Mouse (Mus musculus): ENCODE data around the gene Inhbc. TPM values are rescaled to one million over a fixed set of nuclear protein-coding genes. Genes with fewer than 3 reads are reported as not detected.

Inhbc gene
- polyA plus RNA-seq, 2 experiments: not detected

DNA sequence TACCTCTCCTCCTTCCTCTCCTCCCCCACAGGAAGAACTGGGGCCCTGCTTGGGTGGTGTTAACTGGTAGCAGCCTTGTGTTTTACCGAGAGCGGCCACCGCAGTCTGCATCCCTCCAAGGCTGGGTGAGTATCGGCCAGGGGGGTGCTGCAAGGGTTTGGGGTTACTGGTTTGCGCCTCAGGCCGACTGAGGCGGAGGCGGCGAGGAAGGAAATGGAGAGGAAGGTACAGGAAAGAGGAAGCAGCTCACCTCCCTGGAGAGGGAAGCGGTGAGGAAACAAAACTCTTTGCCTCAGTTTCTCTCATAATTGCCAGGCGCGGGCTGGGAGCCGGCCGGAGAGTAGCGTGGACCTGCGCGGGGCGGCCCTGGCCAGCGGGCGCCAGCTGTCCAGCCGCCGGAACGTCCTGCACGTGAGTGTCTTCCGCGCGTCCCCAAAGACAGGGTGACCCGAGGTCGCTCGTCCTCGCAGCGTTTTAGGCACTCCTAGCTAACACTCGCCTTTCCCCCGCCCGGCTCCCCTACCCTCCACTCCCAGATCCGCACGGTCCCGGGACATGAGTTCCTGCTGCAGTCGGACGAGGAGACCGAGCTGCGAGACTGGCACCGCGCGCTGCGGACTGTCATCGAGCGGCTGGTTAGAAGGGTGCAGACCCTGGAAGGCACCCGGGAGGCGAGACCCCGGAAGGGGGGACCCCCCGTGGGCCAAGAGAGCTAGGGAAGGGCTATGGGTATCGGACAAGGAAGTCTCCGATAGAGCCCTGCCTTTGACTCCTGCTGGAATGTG lies 44.0 kb downstream of the Inhbc start:
- H3K4me2 ChIP-seq (replicated peaks; ENCODE audit: low read depth, low read length, severe bottlenecking): peak overlapping the region; percentile 96
- ATAC-seq (ENCODE audit: low FRiP score, low read depth): 0 out of 2 replicates have a peak, but pooled peaks have one; percentile 14
- no peak for TF ChIP-seq POLR2A (IDR thresholded peaks at IDR 0.05; ENCODE audit: borderline replicate concordance, extremely low read depth, insufficient read depth, insufficient read length)
- H3K4me1 ChIP-seq (ENCODE audit: control insufficient read depth, insufficient read depth, low read length): peaks cover 8% of the 10 kb centered on the region; the same call in 1 of the 2 replicates
- H3K27me3 ChIP-seq (ENCODE audit: control insufficient read depth, insufficient read depth, low read length): peaks cover 23% of the 10 kb centered on the region
- WGBS: under 1% methylated on average over 48 of the region's 54 CpGs
- no peak for DNase-seq (ENCODE audit: low spot score)
- peaks cover 16% of the 10 kb centered on the region for H3K36me3 ChIP-seq (ENCODE audit: control insufficient read depth, insufficient read depth, low read length)
- no peaks in the 10 kb centered on the region for H3K9me3 ChIP-seq (ENCODE audit: control insufficient read depth, low read length)
- H3K9ac ChIP-seq (ENCODE audit: low read depth, low read length, severe bottlenecking): peak overlapping the region; percentile 67
- peak overlapping the region; percentile 52 for H3K4me3 ChIP-seq (replicated peaks; ENCODE audit: low read length)
- no peak overlapping the region for H3K27ac ChIP-seq (replicated peaks; ENCODE audit: low read depth, low read length)

DNA sequence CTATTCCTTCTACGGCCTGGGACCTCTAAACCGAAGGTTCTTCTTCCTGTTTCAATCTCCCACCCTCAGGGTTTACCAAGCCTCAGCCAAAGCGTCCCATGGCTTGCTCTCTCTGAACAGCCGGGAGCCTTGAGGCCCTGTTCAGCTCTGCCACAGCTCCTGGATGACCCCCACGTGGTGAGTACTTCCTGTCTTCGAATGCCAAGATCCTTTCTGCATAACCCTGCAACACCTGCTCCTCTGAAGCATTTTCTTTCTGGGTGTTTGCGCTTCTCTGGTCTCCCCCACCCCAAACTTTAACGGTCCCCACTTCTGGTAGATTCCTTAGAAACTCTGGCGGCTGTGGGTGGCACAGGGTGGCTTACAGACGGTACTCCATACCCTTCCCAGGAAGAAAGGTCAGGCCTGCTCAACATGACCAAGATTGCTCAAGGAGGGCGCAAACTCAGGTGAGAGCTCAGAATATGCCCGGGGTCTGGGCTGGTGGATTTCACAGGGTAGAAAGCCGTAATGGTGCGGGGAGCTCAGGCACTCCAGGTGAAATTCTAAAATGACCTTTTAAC lies 44.7 kb downstream of the Inhbc start:
- H3K4me3 ChIP-seq (replicated peaks; ENCODE audit: low read length): peak overlapping the region; percentile 52
- peaks cover 23% of the 10 kb centered on the region for H3K27me3 ChIP-seq (ENCODE audit: control insufficient read depth, insufficient read depth, low read length)
- H3K27ac ChIP-seq (replicated peaks; ENCODE audit: low read depth, low read length): no peak overlapping the region
- no peak for TF ChIP-seq POLR2A (IDR thresholded peaks at IDR 0.05; ENCODE audit: borderline replicate concordance, extremely low read depth, insufficient read depth, insufficient read length)
- DNase-seq (ENCODE audit: low spot score) (no peak), ATAC-seq (ENCODE audit: low FRiP score, low read depth) (no peak)
- H3K4me2 ChIP-seq (replicated peaks; ENCODE audit: low read depth, low read length, severe bottlenecking): peak overlapping the region; percentile 96
- H3K36me3 ChIP-seq (ENCODE audit: control insufficient read depth, insufficient read depth, low read length): peaks cover 10% of the 10 kb centered on the region
- H3K4me1 ChIP-seq (ENCODE audit: control insufficient read depth, insufficient read depth, low read length): peaks cover 8% of the 10 kb centered on the region; the same call in 1 of the 2 replicates
- WGBS: 17% methylated on average over 14 of the region's 14 CpGs
- H3K9me3 ChIP-seq (ENCODE audit: control insufficient read depth, low read length): no peaks in the 10 kb centered on the region
- H3K9ac ChIP-seq (ENCODE audit: low read depth, low read length, severe bottlenecking): peak overlapping the region; percentile 67; the same call in 1 of the 2 replicates

DNA sequence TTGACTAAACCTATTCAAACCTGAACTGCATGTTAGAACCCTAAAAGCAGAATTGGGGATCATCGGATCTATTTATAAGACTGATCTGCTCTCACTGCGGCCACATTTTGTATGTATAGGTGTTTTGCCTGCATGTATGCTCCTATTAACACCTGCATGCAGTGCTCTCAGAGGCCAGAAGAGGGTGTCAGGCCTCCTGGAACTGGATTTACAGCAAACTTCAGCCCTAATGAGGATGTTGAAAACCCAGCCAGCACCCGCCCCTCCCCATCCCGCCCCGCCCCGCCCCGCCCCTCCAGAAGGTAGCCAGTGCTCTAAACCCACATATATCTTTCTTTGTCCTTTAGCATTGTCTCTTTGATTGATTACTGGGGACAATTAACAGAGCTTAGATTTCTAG lies 45.7 kb downstream of the Inhbc start:
- H3K27me3 ChIP-seq (ENCODE audit: control insufficient read depth, insufficient read depth, low read length): peaks cover 23% of the 10 kb centered on the region
- WGBS: 5% methylated on average over 7 of the region's 7 CpGs
- H3K9me3 ChIP-seq (ENCODE audit: control insufficient read depth, low read length): no peaks in the 10 kb centered on the region
- no peaks in the 10 kb centered on the region; the same call in 1 of the 2 replicates for H3K36me3 ChIP-seq (ENCODE audit: control insufficient read depth, insufficient read depth, low read length)
- H3K9ac ChIP-seq (ENCODE audit: low read depth, low read length, severe bottlenecking): no peak overlapping the region
- H3K4me1 ChIP-seq (ENCODE audit: control insufficient read depth, insufficient read depth, low read length): peaks cover 8% of the 10 kb centered on the region; the same call in 1 of the 2 replicates
- no peak overlapping the region for H3K27ac ChIP-seq (replicated peaks; ENCODE audit: low read depth, low read length)
- TF ChIP-seq POLR2A (IDR thresholded peaks at IDR 0.05; ENCODE audit: borderline replicate concordance, extremely low read depth, insufficient read depth, insufficient read length): no peak
- H3K4me3 ChIP-seq (replicated peaks; ENCODE audit: low read length): no peak overlapping the region
- no peak overlapping the region for H3K4me2 ChIP-seq (replicated peaks; ENCODE audit: low read depth, low read length, severe bottlenecking)
- DNase-seq (ENCODE audit: low spot score) (peak; percentile 56), ATAC-seq (ENCODE audit: low FRiP score, low read depth) (no peak)

DNA sequence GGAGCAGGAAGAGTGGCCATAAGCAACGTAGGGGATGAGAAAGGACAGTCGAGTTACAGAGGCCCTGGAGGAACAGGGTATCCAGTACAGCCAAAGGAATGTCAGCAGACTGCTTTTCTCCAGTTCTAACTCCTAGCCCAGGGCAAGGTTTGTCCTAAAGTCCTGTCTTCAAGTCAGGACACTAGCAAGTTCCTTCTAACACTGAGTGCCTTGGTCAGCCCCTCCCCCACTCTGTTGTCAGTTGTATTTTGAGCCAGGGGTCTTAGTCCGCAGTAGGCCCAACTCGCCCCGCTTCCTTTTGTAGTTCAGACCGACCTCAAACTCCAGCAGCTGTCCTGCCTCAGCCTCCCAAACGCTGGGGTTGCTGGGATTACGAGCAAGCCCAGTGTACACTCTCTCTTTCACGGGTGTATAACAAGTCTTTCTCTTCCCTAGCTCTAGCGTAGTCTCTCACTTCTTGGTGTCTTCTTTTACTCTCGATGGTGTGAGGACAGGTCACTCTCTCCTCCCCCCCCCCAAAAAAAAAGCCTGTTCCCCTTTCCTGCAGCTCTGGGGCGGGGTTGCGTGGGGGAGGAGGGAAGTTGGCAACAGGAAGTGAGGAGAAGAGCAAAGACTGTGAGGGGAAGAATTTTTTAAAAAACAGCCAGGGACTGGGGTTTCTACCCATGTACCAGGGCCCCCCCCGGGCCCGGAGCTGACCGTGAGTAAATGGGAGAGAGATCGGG lies 46.9 kb downstream of the Inhbc start:
- Histone ChIP-seq H3K27ac (replicated peaks; ENCODE audit: low read depth, low read length) (no peak overlapping the region), H3K9me3 (ENCODE audit: control insufficient read depth, low read length) (no peaks in the 10 kb centered on the region), H3K9ac (ENCODE audit: low read depth, low read length, severe bottlenecking) (no peak overlapping the region), H3K36me3 (ENCODE audit: control insufficient read depth, insufficient read depth, low read length) (no peaks in the 10 kb centered on the region), H3K27me3 (ENCODE audit: control insufficient read depth, insufficient read depth, low read length) (peaks cover 23% of the 10 kb centered on the region), H3K4me2 (replicated peaks; ENCODE audit: low read depth, low read length, severe bottlenecking) (no peak overlapping the region), H3K4me3 (replicated peaks; ENCODE audit: low read length) (no peak overlapping the region), H3K4me1 (ENCODE audit: control insufficient read depth, insufficient read depth, low read length) (peaks cover 8% of the 10 kb centered on the region; the same call in 1 of the 2 replicates)
- TF ChIP-seq POLR2A (IDR thresholded peaks at IDR 0.05; ENCODE audit: borderline replicate concordance, extremely low read depth, insufficient read depth, insufficient read length): no peak
- DNase-seq (ENCODE audit: low spot score) (no peak), ATAC-seq (ENCODE audit: low FRiP score, low read depth) (no peak)
- 74% methylated on average over 17 of the region's 17 CpGs for WGBS

DNA sequence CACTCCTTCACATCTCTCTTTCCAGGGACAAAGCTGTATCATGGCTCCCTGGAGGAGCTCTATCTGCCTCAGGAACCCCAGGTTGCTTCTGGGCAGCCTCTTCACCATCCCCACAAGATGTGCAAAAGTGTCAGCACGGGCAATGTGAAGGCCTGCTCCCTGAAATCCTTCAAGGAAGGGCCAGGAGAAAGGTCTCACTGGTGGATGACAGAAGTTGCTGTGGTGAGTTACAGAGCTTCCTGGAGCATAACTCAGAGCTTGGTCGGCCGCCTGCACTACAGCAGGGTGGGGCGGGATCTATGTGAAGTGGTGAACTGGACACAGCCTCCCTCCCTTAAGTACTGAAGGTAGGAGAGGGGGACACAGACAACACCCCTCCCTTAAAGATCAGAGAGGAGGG lies 47.6 kb downstream of the Inhbc start:
- H3K27me3 ChIP-seq (ENCODE audit: control insufficient read depth, insufficient read depth, low read length): peaks cover 20% of the 10 kb centered on the region
- peaks cover 8% of the 10 kb centered on the region; the same call in 1 of the 2 replicates for H3K4me1 ChIP-seq (ENCODE audit: control insufficient read depth, insufficient read depth, low read length)
- ATAC-seq (ENCODE audit: low FRiP score, low read depth): no peak
- 63% methylated on average over 4 of the region's 4 CpGs for WGBS
- no peak overlapping the region for H3K27ac ChIP-seq (replicated peaks; ENCODE audit: low read depth, low read length)
- no peak for DNase-seq (ENCODE audit: low spot score)
- no peaks in the 10 kb centered on the region for H3K9me3 ChIP-seq (ENCODE audit: control insufficient read depth, low read length)
- no peak for TF ChIP-seq POLR2A (IDR thresholded peaks at IDR 0.05; ENCODE audit: borderline replicate concordance, extremely low read depth, insufficient read depth, insufficient read length)
- no peaks in the 10 kb centered on the region for H3K36me3 ChIP-seq (ENCODE audit: control insufficient read depth, insufficient read depth, low read length)
- no peak overlapping the region for H3K9ac ChIP-seq (ENCODE audit: low read depth, low read length, severe bottlenecking)
- H3K4me2 ChIP-seq (replicated peaks; ENCODE audit: low read depth, low read length, severe bottlenecking): no peak overlapping the region
- no peak overlapping the region for H3K4me3 ChIP-seq (replicated peaks; ENCODE audit: low read length)

All from limb, embryonic 14.5 days (tissue).